Mouse (Mus musculus): Measurements from ENCODE around the gene Clpp.

DNA sequence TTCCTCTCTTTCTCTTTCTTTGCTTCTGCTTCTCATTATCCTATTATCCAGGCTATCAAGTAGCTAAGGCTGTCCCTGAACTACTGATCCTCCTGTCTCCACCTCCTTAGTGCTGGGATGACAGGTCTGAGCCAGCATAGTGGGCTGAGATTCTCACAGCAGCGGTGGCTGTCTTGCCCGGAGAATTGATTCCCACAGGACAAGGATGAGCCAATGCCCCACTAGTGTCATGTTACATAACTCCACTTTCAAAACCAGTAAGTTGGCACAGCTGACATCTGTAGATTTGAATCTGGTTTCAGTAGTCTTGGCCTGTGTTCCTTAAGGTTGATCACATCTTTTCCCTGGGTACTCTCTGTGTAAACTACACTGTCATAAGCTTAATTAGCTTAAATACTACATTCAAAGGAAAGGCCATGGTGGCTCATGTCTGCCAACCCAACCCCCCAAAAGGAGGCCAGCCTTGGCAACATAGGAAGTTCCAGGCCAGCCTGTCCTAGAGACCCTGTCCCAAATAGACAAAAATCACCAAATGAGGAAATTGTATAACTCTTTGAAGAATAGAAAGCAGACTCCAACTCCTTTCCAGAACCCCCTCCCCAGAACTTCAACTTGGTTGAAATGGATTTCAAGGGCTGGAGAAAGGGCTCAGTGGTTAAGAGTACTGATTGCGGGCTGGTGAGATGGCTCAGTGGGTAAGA lies 3.9 kb upstream of the Clpp start:
- TF ChIP-seq POLR2A (IDR thresholded peaks at IDR 0.05; ENCODE audit: control insufficient read depth, low read depth, low read length) (no peak), CTCF (IDR thresholded peaks at IDR 0.05; ENCODE audit: control insufficient read depth, insufficient read depth, insufficient replicate concordance, low read depth, low read length) (no peak)

All from testis, adult 2 months (tissue).